Mouse (Mus musculus): ENCODE data around the gene Pagr1b.

DNA sequence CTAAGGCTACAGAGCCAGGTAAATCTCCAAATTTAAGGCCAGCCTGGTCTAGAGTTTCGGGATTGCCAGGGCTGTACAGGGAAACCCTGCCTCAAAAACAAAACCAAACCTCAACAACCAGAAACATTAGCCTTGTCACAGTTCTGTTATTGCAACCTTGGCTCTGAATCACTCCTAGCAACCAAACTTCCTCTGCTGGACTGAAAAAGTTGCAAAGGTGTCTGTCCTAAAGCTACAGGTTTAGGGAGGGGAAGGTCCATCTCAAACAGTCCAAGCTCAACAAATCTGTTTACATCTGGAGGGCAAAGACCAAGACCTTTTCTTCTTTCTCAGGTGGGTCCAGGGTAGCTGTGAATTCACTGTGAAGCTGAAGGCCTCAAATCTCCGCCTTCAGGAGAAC lies 5.2 kb downstream of the Pagr1b start:
- no peak for TF ChIP-seq POLR2A (IDR thresholded peaks at IDR 0.05; ENCODE audit: borderline replicate concordance, low read depth, low read length)
- TF ChIP-seq CTCF (IDR thresholded peaks at IDR 0.05; ENCODE audit: low read depth, low read length), result no peak

All from bone marrow macrophage, adult 2 months (primary cell).